Mouse (Mus musculus) c-Kit-positive CD71-positive TER-119-positive erythroid progenitor cells, embryonic 14.5 days (primary cell): ENCODE measurements around the gene Ypel3.
A peak's percentile ranks its signal among the peaks of the same experiment; 100 is the strongest.

Experiments used
- DNase-seq: peaks from one replicate; pipeline ENCODE4 v3.0.0-alpha.2; 2013; ENCODE audit warnings: low spot score

Ypel3 gene

DNA sequence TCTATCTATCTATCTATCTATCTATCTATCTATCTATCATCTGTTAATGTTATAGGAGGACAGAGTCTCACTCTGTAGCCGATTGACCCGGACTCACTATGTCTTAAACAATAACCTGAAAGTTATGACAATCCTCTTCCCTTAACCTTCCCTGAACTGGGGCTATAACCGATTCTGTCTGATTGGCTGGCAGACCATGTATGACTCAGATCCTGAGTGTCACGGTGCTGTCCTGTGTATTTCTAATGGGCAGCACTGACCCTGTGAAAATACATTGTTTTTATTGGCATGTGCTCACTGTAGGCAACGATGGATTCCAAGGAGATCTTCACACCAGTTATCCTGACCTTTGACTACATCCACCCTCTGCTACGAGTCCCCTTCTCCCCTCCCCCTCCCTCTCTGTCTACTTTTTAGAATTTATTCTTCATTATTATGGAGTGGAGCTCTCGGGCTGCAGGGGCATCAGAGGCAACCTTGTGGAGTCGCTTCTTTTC, 39.0 kb downstream of the Ypel3 start:
- no peak for DNase-seq

DNA sequence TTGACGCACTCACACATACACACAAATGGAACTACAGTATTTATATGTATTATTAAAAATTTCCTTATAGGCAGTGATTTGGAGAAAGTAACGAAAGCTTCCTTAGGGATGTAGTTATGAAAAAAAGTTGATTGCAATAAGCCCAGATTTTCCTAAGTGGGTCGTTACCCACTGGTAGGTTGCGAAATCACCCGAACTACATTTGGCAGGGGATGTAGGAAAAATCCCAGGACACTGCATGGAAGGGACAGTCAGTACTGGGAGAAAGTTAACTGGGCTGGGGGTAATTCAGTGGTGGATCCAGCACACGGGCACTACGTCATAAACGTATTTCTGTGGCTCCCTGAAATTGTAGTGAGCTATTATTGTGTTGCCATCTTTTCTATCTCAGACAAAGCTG, 39.7 kb downstream of the Ypel3 start:
- no peak for DNase-seq

DNA sequence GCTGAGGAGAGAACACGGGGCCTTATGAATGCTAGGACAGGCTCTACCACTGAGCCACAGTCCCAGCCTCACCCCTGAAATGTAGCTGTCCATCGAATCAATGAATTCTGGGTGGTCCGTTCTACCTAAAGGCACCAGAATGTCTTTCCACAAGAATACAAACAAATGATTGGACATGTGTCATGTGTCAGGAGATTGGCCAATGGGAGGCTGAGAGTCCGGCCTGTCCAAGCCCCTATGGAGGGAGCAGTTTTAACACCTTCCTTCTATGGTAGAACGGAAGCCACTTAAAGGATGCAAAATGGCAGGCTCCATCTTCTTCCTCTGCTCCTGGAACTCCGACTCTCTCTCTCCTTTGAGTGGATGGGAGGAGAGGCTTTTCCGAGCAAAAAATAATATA, 40.8 kb downstream of the Ypel3 start:
- no peak for DNase-seq

DNA sequence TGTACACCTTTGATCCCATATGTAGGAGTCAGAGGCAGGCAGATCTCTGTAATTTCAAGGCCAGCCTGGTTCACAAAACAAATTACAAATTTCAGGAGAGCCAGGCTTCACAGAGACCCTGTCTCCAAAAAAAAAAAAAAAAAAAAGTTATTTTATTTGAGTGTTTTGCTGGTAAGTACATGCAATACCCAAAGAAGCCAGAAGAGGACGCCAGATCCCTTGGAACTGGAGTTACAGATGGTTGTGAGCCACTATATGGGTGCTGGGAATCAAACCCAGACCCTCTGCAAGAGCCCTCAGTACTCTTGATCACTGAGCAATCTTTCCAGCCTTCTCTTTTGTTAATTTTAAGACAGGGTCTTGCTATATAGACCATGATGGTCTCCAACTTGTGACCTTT, 42.1 kb downstream of the Ypel3 start:
- no peak for DNase-seq

DNA sequence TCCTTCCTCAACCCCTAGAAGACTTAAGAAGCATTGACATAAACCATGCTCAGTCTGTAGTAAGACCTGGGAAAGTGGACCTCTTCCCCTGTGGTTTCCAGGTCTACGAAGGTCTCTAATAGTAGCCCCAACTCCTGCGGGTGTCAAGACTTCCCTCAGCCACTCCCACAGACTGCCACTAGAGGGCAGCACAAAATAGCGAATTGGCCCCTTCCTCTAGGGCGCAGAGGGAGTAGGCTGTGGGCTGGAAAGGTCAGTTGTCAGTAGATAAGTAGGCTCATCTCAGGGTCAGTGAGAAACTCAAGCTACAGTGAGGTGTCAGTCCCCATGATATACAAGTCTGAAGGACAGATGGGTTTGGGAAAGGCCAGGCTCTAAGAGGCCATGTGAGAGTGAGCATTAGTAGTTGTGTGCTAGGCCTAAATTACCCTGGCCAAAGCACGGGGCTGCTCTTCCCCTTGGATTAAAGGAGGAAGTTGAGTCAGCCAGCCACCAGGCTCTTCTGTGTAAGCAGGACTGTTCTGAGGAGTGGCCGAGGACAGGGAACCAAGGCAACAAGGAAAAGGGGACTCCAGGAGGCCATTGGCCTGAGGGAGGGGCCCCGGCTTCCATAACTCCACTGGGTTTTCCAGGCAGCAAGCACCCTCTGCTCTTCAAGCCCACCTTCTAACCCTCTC, 45.2 kb downstream of the Ypel3 start:
- peak; percentile 75 for DNase-seq

DNA sequence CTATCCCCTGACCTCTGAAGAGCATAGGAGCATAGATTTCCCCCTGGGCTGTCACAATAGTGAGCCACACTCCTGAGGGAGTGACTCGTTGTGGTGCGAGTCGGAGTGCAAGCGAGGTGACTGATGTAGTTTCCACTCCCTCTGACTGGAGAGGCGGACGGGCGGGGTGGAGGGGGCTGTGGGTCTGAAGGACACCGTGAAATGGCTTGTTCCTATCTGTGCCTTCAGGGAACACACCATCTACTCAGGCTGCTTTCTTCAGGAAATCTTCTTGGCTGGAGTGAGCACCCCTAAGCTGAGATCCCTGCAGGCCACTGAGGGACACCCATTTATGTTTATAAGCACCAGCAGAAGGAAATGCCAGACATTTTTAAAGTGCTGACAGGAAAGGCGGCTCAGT, 46.0 kb downstream of the Ypel3 start:
- DNase-seq, result no peak

DNA sequence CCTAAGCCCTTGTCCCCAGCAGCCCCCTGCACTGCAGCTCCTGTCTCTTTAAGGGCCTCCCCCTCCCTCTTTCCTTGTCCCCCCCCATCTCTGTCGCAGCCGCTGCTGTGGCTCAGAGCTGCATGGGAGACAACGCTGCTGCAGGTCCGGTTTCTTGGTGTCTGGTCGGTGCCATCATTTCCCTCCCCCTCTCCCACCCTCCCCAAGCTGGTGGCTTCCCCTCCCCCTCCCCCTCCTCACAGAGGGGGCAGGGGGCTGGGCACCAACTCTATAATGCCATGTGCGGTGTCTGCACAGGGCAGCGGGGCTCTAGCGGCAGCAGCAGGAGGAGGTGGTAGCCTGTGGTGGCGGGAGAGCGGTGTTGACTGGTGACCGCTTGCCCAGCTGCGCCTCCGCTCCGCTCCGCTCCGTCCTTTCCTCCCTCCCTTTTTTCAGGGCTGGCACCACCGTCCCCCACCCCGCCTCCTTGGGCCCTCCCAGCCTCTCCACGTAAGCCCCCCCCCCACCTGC, 46.5 kb downstream of the Ypel3 start:
- no peak for DNase-seq

DNA sequence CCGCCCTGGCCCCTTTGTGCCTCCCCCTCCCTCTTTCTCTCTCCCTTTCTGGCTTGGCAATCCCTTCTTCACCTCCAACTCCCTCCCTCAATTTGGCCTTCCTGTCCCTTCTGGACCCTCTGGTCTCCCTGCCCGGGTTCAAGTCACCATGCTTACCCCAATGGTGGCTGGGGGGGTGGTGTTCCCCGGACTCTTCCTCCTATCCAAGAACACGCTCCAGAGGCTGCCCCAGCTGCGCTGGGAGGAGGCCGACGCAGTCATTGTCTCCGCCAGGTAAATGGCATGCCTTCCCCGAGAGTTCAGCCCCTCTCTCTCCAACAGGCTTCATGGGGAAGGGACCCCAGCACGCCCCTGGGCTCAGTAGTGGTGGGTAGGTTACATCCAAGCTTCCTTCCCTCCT, 47.2 kb downstream of the Ypel3 start:
- no peak for DNase-seq

DNA sequence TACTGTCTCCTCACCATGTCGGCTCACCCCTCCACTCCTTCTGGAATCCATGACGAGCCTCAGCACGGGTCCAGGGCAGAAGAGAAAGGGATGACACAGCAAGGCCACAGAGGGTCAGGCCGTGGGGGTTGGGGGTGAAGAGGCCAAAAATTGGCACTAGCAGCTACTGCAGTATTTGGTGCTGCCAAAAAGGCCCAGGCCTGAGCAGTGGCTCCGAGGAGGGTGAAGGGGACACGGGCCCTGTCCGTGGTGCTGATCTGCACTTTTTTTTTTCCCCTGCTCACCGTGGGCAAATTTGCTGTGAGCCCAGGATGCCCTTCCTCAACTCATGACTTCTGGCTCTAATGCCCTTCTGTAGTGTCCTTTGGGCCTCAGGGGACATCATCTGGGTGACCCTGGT, 48.6 kb downstream of the Ypel3 start:
- DNase-seq, result no peak

DNA sequence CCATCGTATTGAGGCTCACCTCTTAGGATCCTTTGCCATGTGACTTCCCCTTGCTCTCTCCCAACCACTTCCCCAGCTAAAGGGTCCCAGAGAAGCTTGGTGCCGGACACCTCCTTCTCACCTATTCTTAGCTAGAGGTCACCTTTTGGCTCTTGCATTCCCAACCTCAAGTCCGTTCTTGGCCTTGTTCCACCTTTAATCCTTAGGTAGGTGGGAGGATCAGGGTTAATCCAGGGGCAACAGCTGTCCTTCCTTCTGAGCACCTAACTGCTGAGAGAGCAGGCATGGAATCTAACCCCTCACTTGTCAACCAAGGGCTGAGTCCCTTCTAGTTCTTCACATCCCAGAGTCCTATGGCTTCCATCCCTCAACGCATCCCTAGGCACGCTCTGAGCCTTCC, 49.2 kb downstream of the Ypel3 start:
- no peak for DNase-seq
